Mouse (Mus musculus): ENCODE measurements at regions not wholly inside any gene's neighbourhood (a gene's known extent, or its start where the extent isn't known, plus 50 kb on each side); places are given as distances from the start of the nearest gene placed in this dataset.

DNA sequence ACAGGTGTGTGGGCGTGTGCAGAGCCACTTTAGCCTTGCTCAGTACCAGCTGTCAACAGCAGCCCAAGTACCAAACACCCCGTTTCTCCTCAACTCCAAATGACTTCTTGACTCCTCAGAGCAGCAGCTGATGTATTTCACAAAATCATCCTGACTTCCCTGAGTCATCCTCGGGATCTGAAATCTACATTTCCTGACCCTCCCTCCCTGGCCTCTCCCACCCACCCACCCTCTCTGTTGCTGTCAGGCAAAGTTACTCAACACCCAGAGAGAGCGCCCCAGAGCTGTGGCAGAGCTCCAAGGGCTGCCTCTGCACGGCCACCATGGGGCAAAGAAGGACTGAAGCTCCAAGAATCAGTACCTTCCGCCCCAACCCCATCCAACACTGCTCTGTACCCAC lies 83.5 kb upstream of the Cyp1b1 start:
- Histone ChIP-seq H3K4me3 (no peak overlapping the region), H3K27me3 (no peaks in the 10 kb centered on the region), H3K9ac (no peak overlapping the region), H3K4me1 (replicated peaks) (no peaks in the 10 kb centered on the region), H3K27ac (replicated peaks) (no peak overlapping the region), H3K9me3 (no peaks in the 10 kb centered on the region), H3K4me2 (no peak overlapping the region), H3K36me3 (no peaks in the 10 kb centered on the region)
- no peak for ATAC-seq (ENCODE audit: low read depth)
- 89% methylated on average over 6 of the region's 6 CpGs for WGBS

GRCm38 (mm10) chr17:79790166-79790565 lies 75.3 kb upstream of the Cyp1b1 start:
- Histone ChIP-seq H3K9ac (no peak overlapping the region), H3K36me3 (no peaks in the 10 kb centered on the region), H3K9me3 (no peaks in the 10 kb centered on the region), H3K4me3 (no peak overlapping the region), H3K27me3 (no peaks in the 10 kb centered on the region), H3K4me2 (no peak overlapping the region), H3K27ac (replicated peaks) (no peak overlapping the region), H3K4me1 (replicated peaks) (no peaks in the 10 kb centered on the region)
- 80% methylated on average over 7 of the region's 7 CpGs for WGBS
- no peak for ATAC-seq (ENCODE audit: low read depth)

- 85% methylated on average over 2 of the region's 2 CpGs for WGBS
- ATAC-seq (ENCODE audit: low read depth) = no peak
- Histone ChIP-seq H3K9me3 (no peaks in the 10 kb centered on the region), H3K27me3 (no peaks in the 10 kb centered on the region), H3K27ac (replicated peaks) (no peak overlapping the region), H3K36me3 (no peaks in the 10 kb centered on the region), H3K4me3 (no peak overlapping the region), H3K4me2 (no peak overlapping the region), H3K9ac (no peak overlapping the region), H3K4me1 (replicated peaks) (no peaks in the 10 kb centered on the region)
Observed at GRCm38 (mm10) chr17:79787201-79787600, 72.3 kb upstream of the Cyp1b1 start.

GRCm38 (mm10) chr17:79786691-79787090 lies 71.8 kb upstream of the Cyp1b1 start:
- Histone ChIP-seq H3K4me2 (no peak overlapping the region), H3K4me1 (replicated peaks) (no peaks in the 10 kb centered on the region)
- WGBS = 76% methylated on average over 5 of the region's 5 CpGs

GRCm38 (mm10) chr17:79786270-79786669 lies 71.4 kb upstream of the Cyp1b1 start:
- ATAC-seq (ENCODE audit: low read depth) = no peak
- H3K27me3 ChIP-seq = no peaks in the 10 kb centered on the region
- H3K4me3 ChIP-seq = no peak overlapping the region
- no peaks in the 10 kb centered on the region for H3K4me1 ChIP-seq (replicated peaks)
- no peaks in the 10 kb centered on the region for H3K9me3 ChIP-seq
- H3K9ac ChIP-seq = no peak overlapping the region
- WGBS = 94% methylated on average over 5 of the region's 5 CpGs
- H3K27ac ChIP-seq (replicated peaks) = no peak overlapping the region
- H3K4me2 ChIP-seq = no peak overlapping the region
- no peaks in the 10 kb centered on the region for H3K36me3 ChIP-seq

More at GRCm38 (mm10) chr17:79786691-79787090, 71.8 kb upstream of the Cyp1b1 start:
- Histone ChIP-seq H3K9me3 (no peaks in the 10 kb centered on the region), H3K36me3 (no peaks in the 10 kb centered on the region), H3K9ac (no peak overlapping the region), H3K27me3 (no peaks in the 10 kb centered on the region), H3K27ac (replicated peaks) (no peak overlapping the region), H3K4me3 (no peak overlapping the region)
- no peak for ATAC-seq (ENCODE audit: low read depth)

DNA sequence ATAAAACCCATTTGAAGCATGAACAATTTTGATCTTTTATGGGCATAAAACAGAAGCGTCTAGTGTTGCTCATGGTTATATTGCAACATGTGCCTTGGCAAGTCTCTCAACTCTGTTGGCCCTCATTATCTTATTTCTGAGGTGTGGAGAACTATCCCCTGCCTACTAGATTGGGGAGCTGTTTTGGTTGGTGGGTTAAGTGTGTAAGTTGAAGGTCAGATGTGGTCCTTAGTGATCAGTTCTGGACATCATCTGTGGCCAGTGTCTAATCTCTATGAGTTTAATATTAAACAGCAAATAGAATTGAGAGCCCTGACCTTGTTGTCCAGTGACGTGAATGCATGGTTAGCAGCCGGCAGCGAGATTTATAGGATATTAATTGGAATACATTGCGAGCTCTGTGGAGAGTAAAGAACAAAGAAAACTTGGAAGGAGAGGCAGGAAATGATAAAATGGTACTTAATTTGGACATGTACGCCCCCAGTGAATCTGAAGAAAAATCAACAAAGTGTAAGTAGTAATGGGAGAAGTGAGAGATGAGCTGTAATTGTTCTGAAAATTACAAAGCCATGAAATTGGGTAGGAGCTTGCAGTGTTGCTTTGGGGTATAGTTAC lies 69.5 kb upstream of the Cyp1b1 start:
- Histone ChIP-seq H3K27ac (replicated peaks) (no peak overlapping the region), H3K4me2 (no peak overlapping the region), H3K4me3 (no peak overlapping the region), H3K36me3 (no peaks in the 10 kb centered on the region), H3K9ac (no peak overlapping the region), H3K9me3 (peaks cover 6% of the 10 kb centered on the region; the same call in 1 of the 2 replicates), H3K27me3 (no peaks in the 10 kb centered on the region), H3K4me1 (replicated peaks) (no peaks in the 10 kb centered on the region)
- 76% methylated on average over 6 of the region's 6 CpGs for WGBS
- ATAC-seq (ENCODE audit: low read depth) = no peak

GRCm38 (mm10) chr17:79781733-79782663 lies 67.1 kb upstream of the Cyp1b1 start:
- no peak overlapping the region for H3K27ac ChIP-seq (replicated peaks)
- H3K36me3 ChIP-seq = no peaks in the 10 kb centered on the region
- no peaks in the 10 kb centered on the region for H3K4me1 ChIP-seq (replicated peaks)
- ATAC-seq (ENCODE audit: low read depth) = no peak
- H3K4me3 ChIP-seq = no peak overlapping the region
- WGBS = 89% methylated on average over 13 of the region's 13 CpGs
- no peaks in the 10 kb centered on the region for H3K27me3 ChIP-seq
- no peak overlapping the region for H3K9ac ChIP-seq
- peaks cover 6% of the 10 kb centered on the region; the same call in 1 of the 2 replicates for H3K9me3 ChIP-seq
- no peak overlapping the region for H3K4me2 ChIP-seq

GRCm38 (mm10) chr17:79781262-79781661 lies 66.4 kb upstream of the Cyp1b1 start:
- Histone ChIP-seq H3K27me3 (no peaks in the 10 kb centered on the region), H3K4me2 (no peak overlapping the region), H3K36me3 (no peaks in the 10 kb centered on the region), H3K4me1 (replicated peaks) (no peaks in the 10 kb centered on the region), H3K27ac (replicated peaks) (no peak overlapping the region), H3K4me3 (no peak overlapping the region), H3K9ac (no peak overlapping the region), H3K9me3 (peaks cover 6% of the 10 kb centered on the region; the same call in 1 of the 2 replicates)
- WGBS = 92% methylated on average over 2 of the region's 2 CpGs
- ATAC-seq (ENCODE audit: low read depth) = no peak

DNA sequence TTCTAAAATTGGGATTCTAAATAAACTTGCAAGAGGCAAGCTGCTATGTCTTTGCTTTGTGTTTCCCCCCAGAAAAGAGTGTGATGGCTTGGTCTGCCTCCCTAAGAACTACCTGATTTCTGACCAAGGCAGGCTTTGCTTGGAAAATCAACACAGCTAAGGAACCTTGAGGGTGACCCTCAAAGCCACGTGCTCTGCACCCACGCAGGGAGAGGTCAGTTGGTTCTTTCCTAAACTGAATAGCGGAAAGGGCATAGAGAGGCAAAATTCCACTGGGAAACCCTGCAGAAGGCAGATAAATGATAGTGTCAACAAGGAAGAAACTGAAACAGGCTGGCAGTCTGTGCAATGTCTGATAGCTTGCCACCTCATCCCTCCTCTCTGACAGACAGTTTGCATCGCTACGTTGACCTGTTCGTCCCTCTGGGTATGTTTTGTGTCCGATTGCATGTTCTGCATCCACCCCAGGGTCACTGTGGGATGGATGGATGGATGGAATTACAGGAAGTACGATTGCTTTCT lies 63.1 kb upstream of the Cyp1b1 start:
- Histone ChIP-seq H3K36me3 (no peaks in the 10 kb centered on the region), H3K4me3 (no peak overlapping the region), H3K9me3 (peaks cover 6% of the 10 kb centered on the region; the same call in 1 of the 2 replicates), H3K4me1 (replicated peaks) (no peaks in the 10 kb centered on the region), H3K9ac (no peak overlapping the region), H3K27ac (replicated peaks) (no peak overlapping the region), H3K27me3 (no peaks in the 10 kb centered on the region), H3K4me2 (no peak overlapping the region)
- ATAC-seq (ENCODE audit: low read depth) = no peak
- WGBS = 78% methylated on average over 8 of the region's 8 CpGs

GRCm38 (mm10) chr17:79776177-79776576 lies 61.3 kb upstream of the Cyp1b1 start:
- peaks cover 6% of the 10 kb centered on the region; the same call in 1 of the 2 replicates for H3K9me3 ChIP-seq
- ATAC-seq (ENCODE audit: low read depth) = no peak
- H3K9ac ChIP-seq = no peak overlapping the region
- H3K4me3 ChIP-seq = no peak overlapping the region
- H3K36me3 ChIP-seq = no peaks in the 10 kb centered on the region
- no peak overlapping the region for H3K4me2 ChIP-seq
- no peak overlapping the region for H3K27ac ChIP-seq (replicated peaks)
- H3K27me3 ChIP-seq = no peaks in the 10 kb centered on the region
- H3K4me1 ChIP-seq (replicated peaks) = peaks cover 8% of the 10 kb centered on the region
- 86% methylated on average over 4 of the region's 4 CpGs for WGBS

DNA sequence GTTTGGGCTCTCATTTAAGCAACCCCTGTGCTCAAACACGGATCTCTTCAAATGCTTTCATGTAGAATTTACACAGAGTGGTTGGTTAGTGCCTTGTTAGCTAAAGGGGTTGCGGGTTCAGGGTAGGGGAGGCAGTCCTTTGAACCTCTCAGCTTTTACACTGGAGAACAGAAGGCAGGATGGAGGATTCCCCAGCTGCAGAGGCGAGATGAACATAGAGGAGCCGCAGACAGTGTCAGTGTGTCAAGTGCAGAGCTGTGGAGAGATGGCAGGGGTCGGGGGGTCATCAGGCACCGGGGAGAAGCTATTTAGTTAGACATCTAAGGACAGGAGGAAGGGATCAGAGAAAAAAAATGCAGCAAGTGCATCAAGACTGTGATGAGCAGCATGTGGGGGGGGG lies 60.4 kb upstream of the Cyp1b1 start:
- H3K9ac ChIP-seq = no peak overlapping the region
- WGBS = 72% methylated on average over 6 of the region's 6 CpGs
- H3K4me2 ChIP-seq = no peak overlapping the region
- no peak overlapping the region for H3K27ac ChIP-seq (replicated peaks)
- no peaks in the 10 kb centered on the region for H3K36me3 ChIP-seq
- no peaks in the 10 kb centered on the region for H3K27me3 ChIP-seq
- no peak for ATAC-seq (ENCODE audit: low read depth)
- H3K4me1 ChIP-seq (replicated peaks) = peaks cover 8% of the 10 kb centered on the region
- H3K9me3 ChIP-seq = peaks cover under 1% of the 10 kb centered on the region; the same call in 1 of the 2 replicates
- H3K4me3 ChIP-seq = no peak overlapping the region

DNA sequence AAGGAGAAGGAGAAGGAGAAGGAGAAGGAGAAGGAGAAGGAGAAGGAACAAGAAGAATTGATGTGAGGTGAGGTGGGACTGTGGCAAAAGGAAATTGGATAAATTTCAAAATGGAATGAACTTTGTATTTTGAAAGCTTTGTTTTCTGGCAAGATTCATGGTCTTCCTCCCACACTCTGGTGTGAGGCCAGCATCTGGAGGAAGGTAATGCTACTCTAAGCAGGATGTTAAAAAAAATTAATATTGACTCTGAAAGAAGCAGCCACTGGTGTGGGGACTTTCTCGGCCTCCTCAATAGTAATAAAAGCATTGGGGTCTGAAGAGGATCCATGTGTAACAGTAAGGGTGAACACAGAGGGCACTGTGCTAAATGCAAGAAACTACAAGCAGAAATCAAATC lies 59.4 kb upstream of the Cyp1b1 start:
- 64% methylated on average over 1 of the region's 1 CpGs for WGBS
- Histone ChIP-seq H3K4me2 (no peak overlapping the region), H3K9me3 (no peaks in the 10 kb centered on the region), H3K27ac (replicated peaks) (no peak overlapping the region), H3K36me3 (no peaks in the 10 kb centered on the region), H3K4me1 (replicated peaks) (peaks cover 8% of the 10 kb centered on the region), H3K4me3 (no peak overlapping the region), H3K27me3 (no peaks in the 10 kb centered on the region), H3K9ac (no peak overlapping the region)
- no peak for ATAC-seq (ENCODE audit: low read depth)
